Mouse (Mus musculus): ENCODE data around the gene Mtch2.

- TF ChIP-seq CTCF (IDR thresholded peaks at IDR 0.05; ENCODE audit: insufficient read depth, low read length): no peak
- no peak for TF ChIP-seq POLR2A (IDR thresholded peaks at IDR 0.05; ENCODE audit: borderline replicate concordance, extremely low read depth, low read depth, low read length)
Measured at GRCm38 (mm10) chr2:90843666-90844065, 3.3 kb upstream of the Mtch2 start.
